Mouse (Mus musculus) heart, embryonic 13.5 days (tissue): ENCODE results near the gene Coa4. TPM values are rescaled to one million over a fixed set of nuclear protein-coding genes. Genes with fewer than 3 reads are reported as not detected.

Source experiments
- ATAC-seq: fragments of 200-750 bp; cut with Nextera tagmentation; 2 replicates; pipeline ENCODE4 v1.8.0; 2017; ENCODE audit warnings: moderate TSS enrichment; ENCODE audit not compliant: insufficient number of reproducible peaks, low FRiP score, low TSS enrichment; ENCODE audit errors: extremely low read depth
- H3K27ac ChIP-seq: fragments of 300-500 bp; sonication (generic); replicated peaks from 2 replicates; pipeline ENCODE4 v1.5.1; 2015; ENCODE audit warnings: moderate library complexity, mild to moderate bottlenecking, inconsistent platforms
- H3K27me3 ChIP-seq: fragments of 300-500 bp; sonication (generic); replicated peaks from 2 replicates; pipeline ENCODE4 v1.6.1; 2015; ENCODE audit warnings: mild to moderate bottlenecking, inconsistent platforms
- H3K36me3 ChIP-seq: fragments of 300-500 bp; sonication (generic); 2 replicates; pipeline ENCODE4 v1.6.1; 2015; ENCODE audit warnings: mild to moderate bottlenecking, inconsistent platforms
- H3K4me1 ChIP-seq: fragments of 300-500 bp; sonication (generic); 2 replicates; pipeline ENCODE4 v1.6.1; 2015; ENCODE audit warnings: inconsistent platforms
- H3K4me2 ChIP-seq: fragments of 300-500 bp; sonication (generic); 2 replicates; pipeline ENCODE4 v1.6.1; 2015; ENCODE audit warnings: inconsistent platforms, mild to moderate bottlenecking, moderate library complexity
- H3K4me3 ChIP-seq: fragments of 300-500 bp; sonication (generic); 2 replicates; pipeline ENCODE4 v1.5.1; 2015; ENCODE audit warnings: moderate library complexity, mild to moderate bottlenecking, inconsistent platforms
- H3K9ac ChIP-seq: fragments of 300-500 bp; sonication (generic); 2 replicates; pipeline ENCODE4 v1.6.1; 2015; ENCODE audit warnings: inconsistent platforms, mild to moderate bottlenecking, moderate library complexity
- H3K9me3 ChIP-seq: fragments of 300-500 bp; sonication (generic); 2 replicates; pipeline ENCODE4 v1.6.1; 2016; ENCODE audit warnings: inconsistent platforms
- WGBS: fragments of 180-500 bp; shearing (Covaris S2); methylation state at CpG from one replicate; pipeline ENCODE4 v1.1.7; 2015; ENCODE audit warnings: mixed read lengths; 5-methylcytosine and 5-hydroxymethylcytosine counted together
- polyA plus RNA-seq: library from polyadenylated mRNA; unstranded; fragments of >200 nt; fragmentation: Nextera tagmentation; extraction: Ambion mirVana; gene quantifications from 2 replicates; pipeline ENCODE4 v1.2.1, GENCODE M21; 2015

The Coa4 gene
- polyA plus RNA-seq: 23.0 and 23.1 TPM in 2 replicates

GRCm38 (mm10) chr7:100536804-100537518 lies at the start of gene Coa4:
Coa4 (plus strand) TSS chr7:100537071.
- Histone ChIP-seq H3K36me3 (peaks cover 21% of the 10 kb centered on the region), H3K9ac (peak within 1 kb of the TSS; percentile 84), H3K4me1 (peaks cover 12% of the 10 kb centered on the region), H3K4me3 (peak within 1 kb of the TSS; percentile 65), H3K27me3 (no peaks in the 10 kb centered on the region), H3K4me2 (peak within 1 kb of the TSS; percentile 82), H3K27ac (peak within 1 kb of the TSS; percentile 82), H3K9me3 (no peaks in the 10 kb centered on the region)
- ATAC-seq: peak; percentile 95
- under 1% methylated on average over 33 of the region's 33 CpGs for WGBS

- Histone ChIP-seq H3K9ac (no peak overlapping the region), H3K9me3 (no peaks in the 10 kb centered on the region), H3K27ac (no peak overlapping the region), H3K4me2 (no peak overlapping the region), H3K4me3 (no peak overlapping the region), H3K36me3 (no peaks in the 10 kb centered on the region), H3K27me3 (no peaks in the 10 kb centered on the region), H3K4me1 (peaks cover 13% of the 10 kb centered on the region)
- WGBS: 62% methylated on average over 2 of the region's 2 CpGs
- no peak for ATAC-seq
Observed at GRCm38 (mm10) chr7:100487301-100487700, 49.6 kb upstream of the Coa4 start.

- peaks cover 26% of the 10 kb centered on the region for H3K4me1 ChIP-seq
- no peak for ATAC-seq
- H3K4me2 ChIP-seq: no peak overlapping the region
- H3K27ac ChIP-seq: 0 out of 2 replicates have a peak overlapping the region, but pooled peaks have one; percentile 5
- no peaks in the 10 kb centered on the region for H3K36me3 ChIP-seq
- no peak overlapping the region for H3K4me3 ChIP-seq
- peak overlapping the region; percentile 55 for H3K9ac ChIP-seq
- WGBS: 31% methylated on average over 10 of the region's 10 CpGs
- no peaks in the 10 kb centered on the region for H3K27me3 ChIP-seq
- no peaks in the 10 kb centered on the region for H3K9me3 ChIP-seq
Observed at GRCm38 (mm10) chr7:100488474-100489048, 48.3 kb upstream of the Coa4 start.

- ATAC-seq: peak; percentile 68
- H3K4me2 ChIP-seq: peak overlapping the region; percentile 96
- peaks cover 13% of the 10 kb centered on the region for H3K36me3 ChIP-seq
- H3K9me3 ChIP-seq: no peaks in the 10 kb centered on the region
- H3K4me1 ChIP-seq: peaks cover 62% of the 10 kb centered on the region
- 3% methylated on average over 36 of the region's 36 CpGs for WGBS
- peak overlapping the region; percentile 82 for H3K9ac ChIP-seq
- no peaks in the 10 kb centered on the region for H3K27me3 ChIP-seq
- peak overlapping the region; percentile 84 for H3K27ac ChIP-seq
- peak overlapping the region; percentile 63 for H3K4me3 ChIP-seq
Observed at GRCm38 (mm10) chr7:100492391-100493116, 44.3 kb upstream of the Coa4 start.

- peak within 1 kb of the TSS; percentile 82 for H3K9ac ChIP-seq
- under 1% methylated on average over 27 of the region's 27 CpGs for WGBS
- no peaks in the 10 kb centered on the region for H3K27me3 ChIP-seq
- peak within 1 kb of the TSS; percentile 84 for H3K27ac ChIP-seq
- no peaks in the 10 kb centered on the region for H3K9me3 ChIP-seq
- peaks cover 62% of the 10 kb centered on the region for H3K4me1 ChIP-seq
- H3K4me2 ChIP-seq: peak within 1 kb of the TSS; percentile 96
- peak within 1 kb of the TSS; percentile 63 for H3K4me3 ChIP-seq
- peaks cover 19% of the 10 kb centered on the region for H3K36me3 ChIP-seq
- ATAC-seq: peak; percentile 79
Observed at GRCm38 (mm10) chr7:100493117-100493483, 43.8 kb upstream of the Coa4 start, which contains the start of gene Ucp2. Ucp2 (plus strand) TSS chr7:100493337.

GRCm38 (mm10) chr7:100493484-100494414 lies 43.1 kb upstream of the Coa4 start:
- no peak for ATAC-seq
- Histone ChIP-seq H3K4me1 (peaks cover 55% of the 10 kb centered on the region), H3K27ac (peak overlapping the region; percentile 84), H3K4me2 (peak overlapping the region; percentile 96), H3K4me3 (peak overlapping the region; percentile 63), H3K27me3 (no peaks in the 10 kb centered on the region), H3K9me3 (no peaks in the 10 kb centered on the region), H3K36me3 (peaks cover 25% of the 10 kb centered on the region), H3K9ac (peak overlapping the region; percentile 82)
- 24% methylated on average over 19 of the region's 19 CpGs for WGBS

GRCm38 (mm10) chr7:100494415-100494831 lies 42.4 kb upstream of the Coa4 start:
- H3K9me3 ChIP-seq: no peaks in the 10 kb centered on the region
- 82% methylated on average over 7 of the region's 7 CpGs for WGBS
- peak overlapping the region; percentile 96 for H3K4me2 ChIP-seq
- peak overlapping the region; percentile 84 for H3K27ac ChIP-seq
- H3K27me3 ChIP-seq: no peaks in the 10 kb centered on the region
- ATAC-seq: no peak
- H3K4me1 ChIP-seq: peaks cover 52% of the 10 kb centered on the region
- peak overlapping the region; percentile 63 for H3K4me3 ChIP-seq
- H3K9ac ChIP-seq: peak overlapping the region; percentile 82
- peaks cover 32% of the 10 kb centered on the region for H3K36me3 ChIP-seq

- no peaks in the 10 kb centered on the region for H3K27me3 ChIP-seq
- peak overlapping the region; percentile 96 for H3K4me2 ChIP-seq
- 39% methylated on average over 8 of the region's 8 CpGs for WGBS
- ATAC-seq: no peak
- H3K4me3 ChIP-seq: peak overlapping the region; percentile 63
- peak overlapping the region; percentile 82 for H3K9ac ChIP-seq
- H3K36me3 ChIP-seq: peaks cover 38% of the 10 kb centered on the region
- no peaks in the 10 kb centered on the region for H3K9me3 ChIP-seq
- peaks cover 52% of the 10 kb centered on the region for H3K4me1 ChIP-seq
- peak overlapping the region; percentile 84 for H3K27ac ChIP-seq
Observed at GRCm38 (mm10) chr7:100495042-100495441, 41.8 kb upstream of the Coa4 start.

- Histone ChIP-seq H3K4me3 (peak overlapping the region; percentile 63), H3K27me3 (no peaks in the 10 kb centered on the region), H3K27ac (peak overlapping the region; percentile 84), H3K9me3 (no peaks in the 10 kb centered on the region), H3K36me3 (peaks cover 38% of the 10 kb centered on the region), H3K4me2 (peak overlapping the region; percentile 96), H3K9ac (peak overlapping the region; percentile 82), H3K4me1 (peaks cover 56% of the 10 kb centered on the region)
- ATAC-seq: peak; percentile 26; the same call in 1 of the 2 replicates
- 16% methylated on average over 11 of the region's 11 CpGs for WGBS
Observed at GRCm38 (mm10) chr7:100495581-100496251, 41.2 kb upstream of the Coa4 start.

- Histone ChIP-seq H3K4me2 (peak overlapping the region; percentile 96), H3K27ac (peak overlapping the region; percentile 84), H3K27me3 (no peaks in the 10 kb centered on the region), H3K4me1 (peaks cover 58% of the 10 kb centered on the region), H3K36me3 (peaks cover 38% of the 10 kb centered on the region), H3K4me3 (peak overlapping the region; percentile 63), H3K9me3 (no peaks in the 10 kb centered on the region), H3K9ac (peak overlapping the region; percentile 82)
- WGBS: 70% methylated on average over 6 of the region's 6 CpGs
- no peak for ATAC-seq
Observed at GRCm38 (mm10) chr7:100496371-100496770, 40.5 kb upstream of the Coa4 start.
